Mouse (Mus musculus) lung, postnatal 36 days (tissue): Measurements from ENCODE around the gene Ifna11.

Experiments
- DNase-seq: peaks from one replicate; pipeline ENCODE4 v3.0.0; 2022; ENCODE audit warnings: mixed read lengths

The Ifna11 gene

GRCm38 (mm10) chr4:88841438-88841911 is 21.7 kb downstream of the Ifna11 start, which contains the start of gene Ifna4:
TSS of gene Ifna4 (plus strand) at chr4:88841861.
- DNase-seq = no peak

GRCm38 (mm10) chr4:88845334-88845733 is 25.6 kb downstream of the Ifna11 start:
- no peak for DNase-seq

- DNase-seq = no peak
Measured at GRCm38 (mm10) chr4:88849698-88850097, 29.9 kb downstream of the Ifna11 start, which contains the start of gene Ifna1. TSS of gene Ifna1 (plus strand) at chr4:88850087.

GRCm38 (mm10) chr4:88851026-88851763 is 31.4 kb downstream of the Ifna11 start:
- DNase-seq = no peak

- DNase-seq = no peak
Measured at GRCm38 (mm10) chr4:88859214-88859613, 39.5 kb downstream of the Ifna11 start.

GRCm38 (mm10) chr4:88863309-88863708 is 43.5 kb downstream of the Ifna11 start:
- no peak for DNase-seq

GRCm38 (mm10) chr4:88864599-88864998 is 44.8 kb downstream of the Ifna11 start:
- DNase-seq = peak; percentile 54

- DNase-seq = no peak
Measured at GRCm38 (mm10) chr4:88865011-88865569, 45.3 kb downstream of the Ifna11 start.

GRCm38 (mm10) chr4:88867366-88867925 is 47.7 kb downstream of the Ifna11 start:
- peak; percentile 83 for DNase-seq

- peak; percentile 34 for DNase-seq
Measured at GRCm38 (mm10) chr4:88867926-88868911, 48.5 kb downstream of the Ifna11 start.
